Mouse (Mus musculus) natural killer cell, adult 2 months (primary cell): ENCODE measurements around the gene Ccdc58.
"Not testable (repeated sequence)": the region's sequence is repeated elsewhere in the genome, so short reads cannot be mapped to it uniquely, and the experiment has no call there.

Experiments used
- DNase-seq, 2 experiments: peaks; one replicate each; pipeline ENCODE4 v3.0.0; 2022; ENCODE audit warnings: low spot score in 2 of 2

Ccdc58 gene

GRCm38 (mm10) chr16:36074772-36075171 lies 3.3 kb downstream of the Ccdc58 start:
- DNase-seq: no peak

DNA sequence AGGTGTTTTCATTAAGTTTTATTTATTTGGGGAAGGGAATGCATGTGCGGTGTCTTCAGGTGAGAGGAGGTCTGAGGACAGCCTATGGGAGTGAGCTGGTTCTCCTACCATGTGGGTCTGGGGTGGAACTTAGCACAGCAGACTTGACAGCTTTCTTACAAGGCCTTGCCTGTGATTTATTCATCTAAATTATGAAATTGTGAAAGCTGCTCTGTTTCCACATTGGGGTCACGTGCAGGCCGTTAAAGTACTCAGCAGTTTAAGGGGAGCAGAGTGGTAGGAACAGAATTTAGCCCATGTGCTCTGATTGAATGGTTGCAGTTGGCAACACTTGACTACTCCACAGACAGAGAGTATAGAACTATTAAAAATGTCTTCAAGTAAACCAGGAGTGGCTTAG lies 8.4 kb downstream of the Ccdc58 start:
- DNase-seq: no peak

- no peak for DNase-seq
These were observed 16.4 kb downstream of the Ccdc58 start for GRCm38 (mm10) chr16:36087846-36088245.

DNA sequence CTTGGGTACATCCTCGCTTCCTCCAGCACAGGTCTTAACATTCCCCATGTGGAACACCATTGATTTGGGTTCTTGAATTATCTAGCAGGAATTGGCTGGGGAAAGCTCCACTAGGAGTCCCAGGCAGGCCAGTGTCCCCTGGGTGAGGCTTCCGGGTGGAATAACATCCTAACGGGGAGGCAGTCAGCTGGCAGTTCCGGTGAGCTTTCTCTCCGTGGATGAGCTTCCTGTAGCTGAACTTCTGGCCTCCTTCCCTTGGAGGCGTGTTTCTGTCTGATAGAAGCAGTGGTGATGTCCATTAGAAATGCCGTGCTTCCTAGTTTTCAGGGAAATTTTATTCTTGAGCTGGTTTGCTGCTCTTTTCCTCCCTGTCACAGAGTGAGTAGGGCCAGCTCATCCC lies 17.6 kb downstream of the Ccdc58 start:
- no peak for DNase-seq

DNA sequence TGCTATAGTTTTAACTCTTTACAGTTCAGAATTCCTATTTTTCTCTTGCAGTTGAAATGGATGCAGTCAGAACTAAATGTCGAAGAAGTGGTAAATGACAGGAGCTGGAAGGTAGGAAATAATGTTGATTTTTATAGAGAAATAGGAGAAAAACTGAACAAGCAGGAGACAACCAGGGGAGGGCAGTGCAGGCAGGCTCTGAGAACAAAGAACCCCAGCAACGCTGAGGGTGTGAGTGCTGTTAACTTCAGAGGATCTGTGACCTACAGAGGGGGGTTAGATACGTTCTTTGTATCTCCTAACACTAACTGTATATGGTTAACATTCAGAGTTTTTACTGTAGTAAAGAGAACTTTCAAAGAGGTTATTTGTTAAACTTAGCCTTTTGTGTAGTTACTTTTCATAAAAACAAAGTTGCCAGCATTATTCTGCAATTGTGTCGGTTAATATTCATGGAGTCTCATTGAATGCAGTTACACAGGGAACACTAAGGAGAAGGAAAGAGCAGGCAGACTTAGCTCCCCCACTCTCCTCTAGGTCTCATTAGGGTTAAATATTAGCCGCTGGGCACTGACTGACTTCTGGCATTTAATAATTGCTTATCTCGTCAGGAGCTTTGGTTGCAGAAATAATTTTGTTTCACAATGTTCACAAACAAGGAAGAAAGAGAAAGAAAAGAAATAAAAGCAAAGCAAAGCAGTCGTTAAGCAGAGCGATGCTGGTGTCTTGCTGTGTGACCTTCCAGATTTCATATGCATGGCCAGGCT lies 18.5 kb downstream of the Ccdc58 start:
- DNase-seq: no peak

DNA sequence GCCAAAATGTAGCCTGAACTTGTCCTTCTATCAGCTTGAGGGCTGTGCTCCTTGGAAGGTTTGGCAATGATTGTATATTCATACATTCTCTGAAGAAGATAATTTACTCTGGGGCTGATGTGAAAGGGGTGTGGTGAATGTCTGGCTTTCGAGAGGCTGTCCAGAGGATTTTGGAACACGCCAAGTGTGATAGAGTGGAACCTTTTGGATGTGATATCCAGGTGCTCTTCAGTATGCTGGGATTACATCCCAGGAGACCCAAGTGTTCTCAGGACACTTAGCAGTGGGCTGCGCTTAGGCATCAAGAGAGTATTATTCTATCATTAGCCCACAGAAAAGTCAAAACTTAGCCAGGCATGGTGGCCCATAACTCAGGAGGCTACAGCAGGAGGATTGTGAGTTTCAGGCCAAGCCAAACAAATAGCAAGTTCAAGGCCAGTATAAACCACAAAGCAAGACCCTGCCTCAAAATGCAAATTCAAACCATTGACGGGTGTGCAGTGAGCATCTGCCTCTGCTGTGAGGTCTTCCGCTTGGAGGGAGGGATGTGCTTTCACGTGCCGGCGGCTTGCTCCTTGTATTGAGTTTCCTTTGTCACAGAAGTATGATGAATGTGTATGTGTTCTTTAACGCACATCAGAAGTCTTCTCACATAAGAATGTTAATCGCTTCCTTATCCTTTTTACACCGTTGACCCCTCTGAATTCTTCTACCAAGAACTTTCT lies 19.5 kb downstream of the Ccdc58 start:
- no peak for DNase-seq

DNA sequence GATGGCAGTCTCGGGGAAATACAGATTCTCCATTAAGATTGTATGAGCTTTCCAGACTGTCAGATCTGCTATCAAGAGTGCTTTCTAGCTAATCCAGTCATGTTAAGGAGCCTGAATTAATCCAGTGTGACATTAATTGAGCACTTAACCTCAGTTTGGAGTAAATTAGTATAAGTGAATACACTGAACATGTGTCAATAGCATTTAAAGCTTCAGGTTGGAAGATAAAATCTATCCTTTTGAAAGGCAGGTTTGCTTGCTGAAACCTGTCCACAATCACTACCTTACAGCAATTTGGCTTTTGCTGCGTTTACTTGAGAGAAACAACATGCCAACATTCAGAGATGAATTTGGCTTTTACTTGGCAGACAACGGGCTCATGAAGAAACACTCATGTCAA lies 22.6 kb downstream of the Ccdc58 start:
- no peak for DNase-seq

- not testable (repeated sequence) for DNase-seq
These were observed 26.5 kb downstream of the Ccdc58 start for GRCm38 (mm10) chr16:36097813-36098499.

GRCm38 (mm10) chr16:36101526-36101925 lies 30.0 kb downstream of the Ccdc58 start:
- DNase-seq: no peak

GRCm38 (mm10) chr16:36102211-36102610 lies 30.7 kb downstream of the Ccdc58 start:
- no peak for DNase-seq

GRCm38 (mm10) chr16:36111486-36111885 lies 40.0 kb downstream of the Ccdc58 start:
- DNase-seq: not testable (repeated sequence)

GRCm38 (mm10) chr16:36115751-36116150 lies 44.3 kb downstream of the Ccdc58 start:
- not testable (repeated sequence) for DNase-seq

GRCm38 (mm10) chr16:36128092-36128491 lies 56.6 kb downstream of the Ccdc58 start:
- DNase-seq: no peak

DNA sequence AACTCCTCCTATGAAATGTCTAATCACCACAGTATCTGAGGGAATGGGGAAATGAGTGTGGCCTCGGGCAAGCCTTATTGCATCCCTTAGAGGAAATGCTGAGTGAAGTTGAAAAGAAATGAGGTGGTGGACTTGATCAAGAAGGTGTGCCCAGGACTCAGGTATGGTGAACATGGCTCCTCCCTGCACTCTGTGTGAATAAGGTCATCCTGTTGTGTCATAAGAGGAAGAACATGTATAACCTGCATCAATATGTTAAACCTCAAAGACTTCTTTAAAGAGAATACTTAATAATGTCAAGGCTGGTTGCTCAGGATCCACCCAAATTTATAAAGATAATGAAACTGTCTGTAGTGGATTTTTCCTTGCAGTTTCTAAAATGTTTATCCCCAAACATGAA lies 59.7 kb downstream of the Ccdc58 start, which contains the start of gene Csta1:
Csta1 (minus strand) TSS at position 101 of the 400 bp plus-strand sequence.
- no peak for DNase-seq

GRCm38 (mm10) chr16:36138201-36138600 lies 66.7 kb downstream of the Ccdc58 start:
- no peak for DNase-seq
